Mouse (Mus musculus) ZHBTc4 (cell line): ENCODE results near the gene Tut7.
"Not testable (repeated sequence)": the region's sequence is repeated elsewhere in the genome, so short reads cannot be mapped to it uniquely, and the experiment has no call there.

ENCODE experiments used
- DNase-seq: peaks from one replicate; pipeline ENCODE4 v3.0.0-alpha.2; 2011; ENCODE audit warnings: low read depth, low spot score

Tut7 gene

GRCm38 (mm10) chr13:59766786-59767515, 56.0 kb downstream of the Tut7 start:
- DNase-seq = no peak

GRCm38 (mm10) chr13:59762791-59763190, 60.2 kb downstream of the Tut7 start:
- no peak for DNase-seq

GRCm38 (mm10) chr13:59756906-59757305, 66.0 kb downstream of the Tut7 start:
- DNase-seq = no peak

- no peak for DNase-seq
Measured at GRCm38 (mm10) chr13:59750310-59750709, 72.6 kb downstream of the Tut7 start.

- no peak for DNase-seq
Measured at GRCm38 (mm10) chr13:59746711-59747110, 76.2 kb downstream of the Tut7 start, which contains the start of gene 1700014D04Rik. TSS of gene 1700014D04Rik (minus strand) at chr13:59746752.

- peak; percentile 57 for DNase-seq
Measured at GRCm38 (mm10) chr13:59746164-59746563, 76.8 kb downstream of the Tut7 start.

GRCm38 (mm10) chr13:59745462-59745861, 77.5 kb downstream of the Tut7 start:
- no peak for DNase-seq

GRCm38 (mm10) chr13:59741697-59742096, 81.2 kb downstream of the Tut7 start:
- DNase-seq = peak; percentile 53

- DNase-seq = no peak
Measured at GRCm38 (mm10) chr13:59741096-59741495, 81.9 kb downstream of the Tut7 start.

- no peak for DNase-seq
Measured at GRCm38 (mm10) chr13:59739397-59739796, 83.5 kb downstream of the Tut7 start.

GRCm38 (mm10) chr13:59738455-59738854, 84.5 kb downstream of the Tut7 start:
- DNase-seq = no peak

GRCm38 (mm10) chr13:59735190-59735589, 87.8 kb downstream of the Tut7 start:
- peak; percentile 84 for DNase-seq

GRCm38 (mm10) chr13:59734347-59734746, 88.6 kb downstream of the Tut7 start:
- DNase-seq = peak; percentile 51

- DNase-seq = peak; percentile 33
Measured at GRCm38 (mm10) chr13:59733936-59734335, 89.0 kb downstream of the Tut7 start.

- DNase-seq = no peak
Measured at GRCm38 (mm10) chr13:59731652-59732051, 91.3 kb downstream of the Tut7 start, which contains the start of gene Spata31d1d. TSS of gene Spata31d1d (minus strand) at chr13:59731752.

GRCm38 (mm10) chr13:59728378-59729093, 94.4 kb downstream of the Tut7 start:
- DNase-seq = peak; percentile 88

GRCm38 (mm10) chr13:59726139-59726867, 96.6 kb downstream of the Tut7 start:
- DNase-seq = peak; percentile 60

- not testable (repeated sequence) for DNase-seq
Measured at GRCm38 (mm10) chr13:59722089-59722488, 100.9 kb downstream of the Tut7 start.
